Mouse (Mus musculus) ovary, postnatal 36 days (tissue): ENCODE data around the gene Ufd1.

ENCODE experiments used
- DNase-seq: peaks from one replicate; pipeline ENCODE4 v3.0.0; 2022; ENCODE audit warnings: low spot score, mixed read lengths

Ufd1 gene

GRCm38 (mm10) chr16:18811468-18812384 is at the start of gene Ufd1, which contains the start of gene Cdc45:
TSS of gene Ufd1 (plus strand) at chr16:18811779.
TSS of gene Cdc45 (minus strand) at chr16:18811987.
- peak; percentile 83 for DNase-seq

GRCm38 (mm10) chr16:18762960-18763359 is 48.6 kb upstream of the Ufd1 start:
- no peak for DNase-seq

GRCm38 (mm10) chr16:18766390-18766789 is 45.2 kb upstream of the Ufd1 start:
- DNase-seq = no peak

GRCm38 (mm10) chr16:18769501-18769900 is 42.1 kb upstream of the Ufd1 start:
- no peak for DNase-seq

GRCm38 (mm10) chr16:18773936-18774335 is 37.6 kb upstream of the Ufd1 start:
- no peak for DNase-seq

- no peak for DNase-seq
These were observed 35.7 kb upstream of the Ufd1 start for GRCm38 (mm10) chr16:18775621-18776555.

GRCm38 (mm10) chr16:18776556-18777100 is 35.0 kb upstream of the Ufd1 start, which contains the start of gene Cldn5:
TSS of gene Cldn5 (plus strand) at chr16:18776847.
- DNase-seq = peak; percentile 19

- peak; percentile 17 for DNase-seq
These were observed 34.2 kb upstream of the Ufd1 start for GRCm38 (mm10) chr16:18777101-18778080.

GRCm38 (mm10) chr16:18778461-18778860 is 33.1 kb upstream of the Ufd1 start:
- no peak for DNase-seq

- no peak for DNase-seq
These were observed 29.8 kb upstream of the Ufd1 start for GRCm38 (mm10) chr16:18781810-18782209.

GRCm38 (mm10) chr16:18785025-18785424 is 26.6 kb upstream of the Ufd1 start:
- DNase-seq = no peak

- no peak for DNase-seq
These were observed 26.1 kb upstream of the Ufd1 start for GRCm38 (mm10) chr16:18785485-18785884.

- DNase-seq = no peak
These were observed 24.9 kb upstream of the Ufd1 start for GRCm38 (mm10) chr16:18786652-18787051.

GRCm38 (mm10) chr16:18788627-18789406 is 22.8 kb upstream of the Ufd1 start:
- DNase-seq = no peak

GRCm38 (mm10) chr16:18795223-18795899 is 16.2 kb upstream of the Ufd1 start:
- DNase-seq = no peak

GRCm38 (mm10) chr16:18796645-18797044 is 14.9 kb upstream of the Ufd1 start:
- no peak for DNase-seq

GRCm38 (mm10) chr16:18798151-18798550 is 13.4 kb upstream of the Ufd1 start:
- no peak for DNase-seq

GRCm38 (mm10) chr16:18798841-18799240 is 12.7 kb upstream of the Ufd1 start:
- peak; percentile 30 for DNase-seq

- no peak for DNase-seq
These were observed 5.8 kb upstream of the Ufd1 start for GRCm38 (mm10) chr16:18805746-18806145.

GRCm38 (mm10) chr16:18809001-18809400 is 2.6 kb upstream of the Ufd1 start:
- DNase-seq = no peak
